ENCODE assay signal across 9 mouse cellular contexts in the genomic region with DNA sequence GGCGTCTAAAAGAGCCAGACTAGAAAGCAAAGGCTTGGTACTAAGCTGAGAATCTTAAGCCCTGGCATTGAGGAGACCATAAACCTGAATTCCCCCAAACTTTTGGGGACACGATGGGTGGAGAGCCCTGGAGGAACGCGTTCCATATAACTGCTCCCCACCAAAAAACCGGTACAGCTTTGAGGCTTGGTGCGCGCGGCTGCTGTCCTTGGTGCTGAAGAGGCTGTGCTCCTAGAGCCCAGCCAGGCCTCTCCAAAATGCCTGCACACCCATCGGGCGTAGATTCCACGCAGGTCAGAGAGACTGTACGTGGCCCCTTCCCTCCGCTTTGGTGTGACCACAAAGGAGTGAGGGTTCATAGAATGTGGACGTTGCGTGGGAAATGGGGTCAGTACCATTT. TPM values are rescaled to one million over a fixed set of nuclear protein-coding genes. Genes with fewer than 3 reads are reported as not detected.
DNase-seq lines count a peak whose midpoint lies in the region; ATAC-seq lines count a peak whose summit lies in the region.
"Had no signal": no experiment of that assay in that cellular context is flagged by ENCODE, and none has a peak within 500 bp of the region (broad histone marks: within the 10 kb centered on the region; RNA-seq: fewer than 3 reads in every experiment).

No protein-coding gene starts in this region.

- no peaks in the 10 kb centered on the region for H3K9me3 ChIP-seq in hindbrain, embryonic 14.5 days (ENCODE audit: control insufficient read depth, low read length)
- H3K9me3 ChIP-seq in midbrain, embryonic 14.5 days (ENCODE audit: control insufficient read depth, low read length): no peaks in the 10 kb centered on the region

- peaks cover 24% of the 10 kb centered on the region for H3K4me1 ChIP-seq in brown adipose tissue, adult 24 weeks (ENCODE audit: control insufficient read depth, insufficient read depth, insufficient read length, low read length)
- H3K4me1 ChIP-seq in hindbrain, embryonic 14.5 days (replicated peaks; ENCODE audit: control insufficient read depth, insufficient read depth, low read length): peaks cover 41% of the 10 kb centered on the region
- H3K4me1 ChIP-seq in midbrain, embryonic 14.5 days (ENCODE audit: control insufficient read depth, insufficient read depth, low read length): peaks cover 44% of the 10 kb centered on the region

- peaks cover 67% of the 10 kb centered on the region for H3K36me3 ChIP-seq in hindbrain, embryonic 14.5 days (replicated peaks; ENCODE audit: control insufficient read depth, insufficient read depth)
- H3K36me3 ChIP-seq in midbrain, embryonic 14.5 days (ENCODE audit: control insufficient read depth, insufficient read depth, low read length): peaks cover 68% of the 10 kb centered on the region

- peak overlapping the region; percentile 71; the same call in 1 of the 2 replicates for H3K27ac ChIP-seq in brown adipose tissue, adult 24 weeks (replicated peaks; ENCODE audit: low read depth, low read length)
- 0 out of 2 replicates have a peak overlapping the region, but pooled peaks have one; percentile 39 for H3K27ac ChIP-seq in hindbrain, embryonic 14.5 days
- H3K27ac ChIP-seq in midbrain, embryonic 14.5 days (replicated peaks; ENCODE audit: low read depth, low read length): peak overlapping the region; percentile 91

- ATAC-seq in hindbrain, embryonic 14.5 days (ENCODE audit: low FRiP score): no peak
- no peak for ATAC-seq in midbrain, embryonic 14.5 days (ENCODE audit: low FRiP score, low TSS enrichment)
- no peak for ATAC-seq in erythroblast, adult 5-6 weeks (replicated peaks; ENCODE audit: low FRiP score, poor library complexity, severe bottlenecking)

- DNase-seq in urinary bladder, postnatal 14 days (ENCODE audit: low spot score): peak; percentile 47
- no peak for DNase-seq in urinary bladder, postnatal 10 days (ENCODE audit: low spot score)
- no peak for DNase-seq in hindbrain, embryonic 14.5 days (ENCODE audit: low spot score)
- DNase-seq in midbrain, embryonic 14.5 days: no peak
- DNase-seq in right cerebral cortex, postnatal 25 days: no peak
- DNase-seq in layer of hippocampus, adult 8-10 months (ENCODE audit: low spot score in 2 of 2): no peak

- WGBS in hindbrain, embryonic 14.5 days: 24% methylated on average over 15 of the region's 15 CpGs
- 25% methylated on average over 15 of the region's 15 CpGs for WGBS in midbrain, embryonic 14.5 days

- H3K9ac ChIP-seq in hindbrain, embryonic 14.5 days: no peak overlapping the region
- 0 out of 2 replicates have a peak overlapping the region, but pooled peaks have one; percentile 6 for H3K9ac ChIP-seq in midbrain, embryonic 14.5 days (replicated peaks; ENCODE audit: low read length)

- 0 out of 2 replicates have a peak overlapping the region, but pooled peaks have one; percentile 36 for H3K4me2 ChIP-seq in hindbrain, embryonic 14.5 days (replicated peaks)
- H3K4me2 ChIP-seq in midbrain, embryonic 14.5 days (ENCODE audit: low read length): peak overlapping the region; percentile 45

- H3K27me3 ChIP-seq in hindbrain, embryonic 14.5 days (ENCODE audit: control insufficient read depth, insufficient read depth, low read length): no peaks in the 10 kb centered on the region
- H3K27me3 ChIP-seq in midbrain, embryonic 14.5 days (ENCODE audit: control insufficient read depth, insufficient read depth, low read length): no peaks in the 10 kb centered on the region

- H3K4me3 ChIP-seq in brown adipose tissue, adult 24 weeks (ENCODE audit: insufficient read depth, low read depth, low read length): no peak overlapping the region
- no peak overlapping the region for H3K4me3 ChIP-seq in hindbrain, embryonic 14.5 days (replicated peaks; ENCODE audit: low read length)
- no peak overlapping the region for H3K4me3 ChIP-seq in midbrain, embryonic 14.5 days (replicated peaks; ENCODE audit: low read depth, low read length)
- H3K4me3 ChIP-seq: megakaryocyte, embryonic 14.5 days had no signal

RNA-seq across cellular contexts. Expression of a gene that starts 25.7 kb away (rescaled TPM):
- 1.1 and 1.6 TPM in 2 replicates for polyA plus RNA-seq in brown adipose tissue, adult 24 weeks (2012; ENCODE audit: insufficient read depth, insufficient read length, missing spikeins)
- polyA plus RNA-seq in hindbrain, embryonic 14.5 days (2014; fragmentation: Nextera tagmentation; extraction: Ambion mirVana): 15.4 and 16.3 TPM in 2 replicates
- polyA plus RNA-seq in midbrain, embryonic 14.5 days (2014; fragmentation: Nextera tagmentation; extraction: Ambion mirVana): 18.6 and 20.7 TPM in 2 replicates
- total RNA-seq in layer of hippocampus, adult 8-10 months (2022): 10 to 100 TPM; 71.3 to 76.7 (median 74.6) TPM
- total RNA-seq in erythroblast, adult 5-6 weeks (2015; ENCODE audit: low replicate concordance): not detected in 2 replicates
- total RNA-seq in erythroblast, adult 5-6 weeks (2017; ENCODE audit: low replicate concordance): not detected in 2 replicates

RNA-seq across cellular contexts. Expression of a gene that starts 35.8 kb away (rescaled TPM):
- polyA plus RNA-seq in brown adipose tissue, adult 24 weeks (2012; ENCODE audit: insufficient read depth, insufficient read length, missing spikeins): not detected in 2 replicates
- polyA plus RNA-seq in hindbrain, embryonic 14.5 days (2014; fragmentation: Nextera tagmentation; extraction: Ambion mirVana): 0.52 and 0.69 TPM in 2 replicates
- polyA plus RNA-seq in midbrain, embryonic 14.5 days (2014; fragmentation: Nextera tagmentation; extraction: Ambion mirVana): 0.58 and 0.86 TPM in 2 replicates
- 1 to 10 TPM in 1 of 4 experiments, under 1 TPM in 2, not detected in 1; 0.60 to 1.5 (median 0.91) TPM for total RNA-seq in layer of hippocampus, adult 8-10 months (2022)
- not detected in 2 replicates for total RNA-seq in erythroblast, adult 5-6 weeks (2015; ENCODE audit: low replicate concordance)
- total RNA-seq in erythroblast, adult 5-6 weeks (2017; ENCODE audit: low replicate concordance): not detected in 2 replicates

RNA-seq across cellular contexts. Expression of a gene that starts 39.6 kb away (rescaled TPM):
- 2.7 and 6.0 TPM in 2 replicates for polyA plus RNA-seq in brown adipose tissue, adult 24 weeks (2012; ENCODE audit: insufficient read depth, insufficient read length, missing spikeins)
- 6.7 and 7.4 TPM in 2 replicates for polyA plus RNA-seq in hindbrain, embryonic 14.5 days (2014; fragmentation: Nextera tagmentation; extraction: Ambion mirVana)
- 4.2 and 4.8 TPM in 2 replicates for polyA plus RNA-seq in midbrain, embryonic 14.5 days (2014; fragmentation: Nextera tagmentation; extraction: Ambion mirVana)
- total RNA-seq in layer of hippocampus, adult 8-10 months (2022): 10 to 100 TPM; 42.4 to 49.6 (median 45.8) TPM
- not detected in 2 replicates for total RNA-seq in erythroblast, adult 5-6 weeks (2015; ENCODE audit: low replicate concordance)
- total RNA-seq in erythroblast, adult 5-6 weeks (2017; ENCODE audit: low replicate concordance): 0.43 TPM in 1 of 2 replicates, not detected in the other

RNA-seq across cellular contexts. Expression of a gene that starts 41.2 kb away (rescaled TPM):
- 4.4 and 6.3 TPM in 2 replicates for polyA plus RNA-seq in brown adipose tissue, adult 24 weeks (2012; ENCODE audit: insufficient read depth, insufficient read length, missing spikeins)
- polyA plus RNA-seq in hindbrain, embryonic 14.5 days (2014; fragmentation: Nextera tagmentation; extraction: Ambion mirVana): 23.9 and 24.0 TPM in 2 replicates
- polyA plus RNA-seq in midbrain, embryonic 14.5 days (2014; fragmentation: Nextera tagmentation; extraction: Ambion mirVana): 16.1 and 18.5 TPM in 2 replicates
- total RNA-seq in layer of hippocampus, adult 8-10 months (2022): 10 to 100 TPM in 2 of 4 experiments, 1 to 10 TPM in 2; 9.4 to 14.3 (median 11.4) TPM
- total RNA-seq in erythroblast, adult 5-6 weeks (2015; ENCODE audit: low replicate concordance): 5.2 TPM in 1 of 2 replicates, not detected in the other
- 5.8 and 16.9 TPM in 2 replicates for total RNA-seq in erythroblast, adult 5-6 weeks (2017; ENCODE audit: low replicate concordance)

RNA-seq across cellular contexts. Expression of a gene that starts 52.4 kb away (rescaled TPM):
- polyA plus RNA-seq in brown adipose tissue, adult 24 weeks (2012; ENCODE audit: insufficient read depth, insufficient read length, missing spikeins): 7.9 and 11.4 TPM in 2 replicates
- 32.4 and 38.1 TPM in 2 replicates for polyA plus RNA-seq in hindbrain, embryonic 14.5 days (2014; fragmentation: Nextera tagmentation; extraction: Ambion mirVana)
- polyA plus RNA-seq in midbrain, embryonic 14.5 days (2014; fragmentation: Nextera tagmentation; extraction: Ambion mirVana): 30.8 and 34.2 TPM in 2 replicates
- total RNA-seq in layer of hippocampus, adult 8-10 months (2022): 10 to 100 TPM; 47.6 to 49.2 (median 47.9) TPM
- 5.6 and 7.3 TPM in 2 replicates for total RNA-seq in erythroblast, adult 5-6 weeks (2015; ENCODE audit: low replicate concordance)
- total RNA-seq in erythroblast, adult 5-6 weeks (2017; ENCODE audit: low replicate concordance): 0.77 and 3.9 TPM in 2 replicates

Comparison
In these comparisons a context has a peak if more than half of its experiments do, and no peak if none do; other contexts are left out.
1. H3K27ac ChIP-seq: peak in every context shown above with its lines; median percentile 91 in midbrain, embryonic 14.5 days; 71 in brown adipose tissue, adult 24 weeks; 39 in hindbrain, embryonic 14.5 days.